Mouse (Mus musculus) small intestine, adult 2 months (tissue): ENCODE measurements around the gene Zfp811.

Source experiments
- CTCF ChIP-seq: fragments of 200-500 bp; IDR thresholded peaks from 2 replicates; pipeline ENCODE4 v1.5.1; 2012; ENCODE audit warnings: low read depth, mild to moderate bottlenecking, control low read depth, inconsistent platforms, low read length, moderate library complexity, mixed read lengths; ENCODE audit not compliant: insufficient replicate concordance, insufficient read length; ENCODE audit errors: extremely low read depth
- POLR2A ChIP-seq: fragments of 200-500 bp; IDR thresholded peaks from 2 replicates; pipeline ENCODE4 v1.6.1; 2012; ENCODE audit warnings: low read depth, mild to moderate bottlenecking, control low read depth, inconsistent platforms, low read length, moderate library complexity

GRCm38 (mm10) chr17:32750611-32751010, 59.1 kb downstream of the Zfp811 start:
- no peak for TF ChIP-seq POLR2A
- TF ChIP-seq CTCF, result no peak
